Mouse (Mus musculus): ENCODE results near the gene Rabl2.

Gene Rabl2

DNA sequence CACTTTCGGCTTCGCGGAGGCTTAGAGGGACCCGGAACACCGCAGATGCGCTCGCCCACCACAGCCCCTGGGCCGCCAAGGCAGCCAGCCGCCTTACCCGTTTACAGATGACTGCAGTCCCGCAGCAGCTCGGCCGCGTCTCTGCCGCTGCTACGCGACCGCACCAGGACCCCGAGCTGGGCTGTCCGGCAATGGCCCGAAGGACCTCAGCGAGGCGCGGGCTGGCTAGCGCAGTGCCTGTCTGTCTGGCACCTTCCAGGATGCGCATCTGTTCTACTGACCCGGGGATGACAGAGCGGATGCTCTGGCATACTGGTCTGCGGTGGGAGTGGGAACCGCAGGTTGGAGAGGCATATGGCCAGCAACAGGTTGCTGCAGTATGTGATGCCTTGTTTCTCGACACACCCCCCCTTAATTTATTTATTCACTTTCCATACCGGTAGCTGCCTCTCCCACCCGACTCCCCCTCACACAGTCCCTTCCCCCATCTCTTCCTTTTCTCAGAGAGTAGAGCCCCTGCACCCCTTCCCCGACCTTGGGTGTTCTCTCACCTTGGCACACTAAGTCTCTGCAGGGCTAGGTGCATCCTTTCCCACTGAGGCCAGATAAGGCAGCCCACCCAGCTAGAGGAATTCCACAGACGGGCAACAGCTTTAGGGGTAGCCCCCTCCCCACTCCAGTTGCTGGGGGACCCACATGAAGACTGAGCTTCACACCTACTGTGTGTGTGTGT, at the start of gene Rabl2:
TSS of gene Rabl2 (minus strand) at position 201 of the 733 bp plus-strand sequence.
- peak; percentile 88 for DNase-seq

DNA sequence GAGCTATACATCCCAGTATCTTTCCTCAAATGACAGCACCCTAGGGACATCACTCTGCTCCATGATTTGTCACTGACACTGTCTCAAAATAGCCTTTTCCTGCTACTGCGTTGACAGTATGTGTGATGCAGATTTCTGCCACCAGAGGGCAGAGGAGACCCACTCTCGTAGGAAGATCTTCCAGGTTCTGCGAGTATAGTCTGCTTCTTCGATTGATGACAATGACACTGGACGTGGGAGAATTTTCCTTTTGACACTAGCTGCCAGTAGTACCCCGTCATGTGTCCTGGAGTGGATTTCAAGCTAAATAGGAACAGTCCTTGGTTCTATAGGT, 31.9 kb upstream of the Rabl2 start:
- DNase-seq = peak; percentile 78

DNA sequence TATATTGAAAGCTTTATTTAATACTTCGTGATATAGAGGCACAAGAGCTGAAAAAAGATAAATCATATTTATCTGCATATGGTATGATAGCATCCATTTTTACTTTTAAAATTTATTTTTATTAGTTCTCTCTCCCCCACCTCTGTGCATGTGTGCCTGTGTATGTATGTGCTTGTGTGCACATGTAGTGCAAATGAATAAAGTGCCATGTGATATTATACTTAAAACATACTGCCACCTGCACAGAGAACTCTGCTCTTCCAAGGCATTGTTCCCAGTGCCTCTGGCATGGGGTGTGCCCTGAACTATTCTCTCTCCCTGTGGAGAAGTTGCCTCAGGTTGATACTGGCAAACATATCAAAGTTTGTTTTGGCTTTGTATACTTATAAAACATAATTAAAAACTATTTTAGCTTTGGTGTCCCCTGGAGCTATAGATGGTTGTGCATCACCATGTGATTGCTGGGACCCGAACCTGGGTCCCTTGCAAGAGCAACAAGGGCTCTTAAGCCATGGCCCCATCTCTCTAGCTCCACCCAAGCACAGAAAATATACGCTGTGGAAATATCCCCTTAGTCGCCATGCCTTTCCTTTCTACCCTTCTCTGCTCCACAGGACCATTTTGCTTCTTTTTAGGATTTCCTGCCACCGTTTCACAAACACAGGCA, 31.4 kb upstream of the Rabl2 start:
- DNase-seq = no peak

DNA sequence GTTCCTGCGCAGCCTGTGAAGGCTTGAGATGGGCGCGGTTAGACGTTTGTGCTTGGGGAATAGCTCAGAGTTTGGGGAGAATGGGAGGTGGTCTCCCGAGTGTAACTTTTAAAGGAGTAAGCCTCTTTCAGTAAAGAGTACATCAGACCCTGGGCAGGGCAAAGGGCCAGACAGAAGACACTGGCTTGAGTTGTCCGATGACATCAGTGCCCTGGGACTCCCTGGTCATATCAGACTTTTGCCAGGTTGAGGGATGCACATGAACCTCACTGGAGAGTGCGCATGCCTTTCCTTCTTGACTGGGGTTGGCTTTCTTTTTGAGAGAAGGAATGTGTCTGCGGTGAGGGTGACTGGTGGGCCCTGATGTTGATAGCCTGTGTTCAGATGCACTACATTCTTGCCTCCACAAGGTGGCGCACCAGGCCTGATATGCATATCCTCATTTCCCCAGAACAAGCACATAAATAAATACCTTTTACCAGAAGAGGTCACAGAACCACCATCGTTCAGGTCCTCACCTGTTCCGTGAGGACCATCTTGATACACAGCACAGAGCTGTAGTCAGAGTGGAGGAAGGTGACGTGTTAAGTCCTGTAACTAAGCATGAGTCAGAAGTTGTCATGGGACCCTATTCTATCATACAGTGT, 30.7 kb upstream of the Rabl2 start:
- peak; percentile 7 for DNase-seq

GRCm38 (mm10) chr15:89607888-89608287, 16.2 kb upstream of the Rabl2 start:
- no peak for DNase-seq

GRCm38 (mm10) chr15:89607480-89607879, 15.8 kb upstream of the Rabl2 start:
- no peak for DNase-seq

GRCm38 (mm10) chr15:89605822-89606570, 14.3 kb upstream of the Rabl2 start:
- DNase-seq = no peak

GRCm38 (mm10) chr15:89592548-89592947, 825 bp upstream of the Rabl2 start:
- no peak for DNase-seq

DNA sequence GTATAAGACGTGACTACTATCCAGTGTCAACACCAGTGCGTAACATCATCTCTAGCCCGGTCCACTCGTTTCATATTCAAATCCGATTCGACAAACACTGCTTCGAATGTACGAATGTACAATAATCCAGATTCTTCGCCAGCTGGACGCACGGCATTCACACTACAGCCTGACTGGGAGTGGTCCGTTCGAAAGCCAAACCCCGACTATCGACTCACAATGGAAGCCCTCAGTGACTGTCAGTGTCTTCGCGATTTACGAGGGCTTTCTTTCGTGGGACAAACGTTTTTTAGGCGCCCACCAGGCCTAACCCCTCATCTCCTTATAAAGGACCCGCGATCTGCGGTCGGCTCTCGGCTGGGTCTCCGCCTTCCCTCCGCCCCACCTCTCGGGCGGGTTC, 406 bp downstream of the Rabl2 start:
- peak; percentile 4 for DNase-seq

DNA sequence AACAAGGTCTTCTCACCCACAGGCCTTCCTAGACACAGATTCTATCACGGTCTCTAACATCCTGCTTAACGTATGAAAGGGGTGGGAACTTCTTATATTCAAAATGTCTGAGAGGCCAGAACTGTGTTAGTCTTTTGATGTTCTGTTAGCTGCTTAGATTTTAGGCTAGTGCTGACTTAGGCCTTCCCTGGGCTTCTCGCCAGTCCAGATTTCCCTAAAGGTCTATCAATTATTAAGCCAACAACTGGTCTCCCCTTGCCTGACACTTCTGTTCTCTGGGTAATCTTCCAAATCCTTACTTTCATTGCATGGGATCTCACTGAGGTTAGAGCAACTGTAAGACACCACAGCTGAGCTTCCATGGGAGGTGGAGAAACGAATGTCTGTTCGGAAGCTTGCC, 2.6 kb downstream of the Rabl2 start:
- DNase-seq = no peak

DNA sequence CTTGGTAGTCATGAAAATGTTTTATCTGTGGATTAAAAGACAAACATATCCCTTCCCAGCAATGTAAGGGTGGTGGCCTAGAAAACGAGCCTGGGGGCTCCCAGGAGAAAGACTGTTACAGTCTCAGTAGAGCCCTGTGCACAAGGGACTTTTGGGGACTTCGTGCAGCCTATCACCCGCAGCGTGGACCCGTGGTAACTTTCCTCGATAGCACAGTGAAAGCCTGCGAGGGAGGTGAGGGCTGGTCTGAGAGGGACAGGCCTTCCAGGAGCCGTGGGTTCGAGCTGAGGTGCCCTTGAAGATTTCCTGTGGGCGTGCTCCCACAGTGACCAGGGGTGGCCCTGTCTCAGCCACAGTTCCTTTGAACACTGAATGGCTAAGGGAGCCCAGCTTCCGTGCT, 6.1 kb downstream of the Rabl2 start:
- no peak for DNase-seq

DNA sequence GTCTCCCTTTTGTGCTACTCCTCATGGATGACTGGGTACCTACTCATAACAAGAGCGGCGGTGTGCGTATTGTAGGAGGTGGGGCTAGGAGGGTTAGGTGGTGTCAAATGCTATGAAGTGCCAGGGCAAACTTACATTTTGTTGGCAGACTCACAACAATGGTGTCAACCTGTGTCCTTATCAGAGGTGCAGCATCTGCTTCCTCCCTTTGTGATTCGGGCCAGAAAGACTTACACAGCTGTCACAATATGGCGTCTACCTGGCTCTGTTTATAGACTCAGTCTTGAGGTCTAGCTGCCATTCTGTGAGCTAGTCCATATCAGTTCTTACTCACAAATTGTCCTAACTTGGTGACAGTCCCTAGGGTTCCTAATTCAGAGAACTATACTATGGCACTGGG, 6.6 kb downstream of the Rabl2 start:
- DNase-seq = no peak

GRCm38 (mm10) chr15:89582494-89582893, 9.2 kb downstream of the Rabl2 start:
- no peak for DNase-seq

GRCm38 (mm10) chr15:89572147-89572546, 19.6 kb downstream of the Rabl2 start:
- DNase-seq = no peak

DNA sequence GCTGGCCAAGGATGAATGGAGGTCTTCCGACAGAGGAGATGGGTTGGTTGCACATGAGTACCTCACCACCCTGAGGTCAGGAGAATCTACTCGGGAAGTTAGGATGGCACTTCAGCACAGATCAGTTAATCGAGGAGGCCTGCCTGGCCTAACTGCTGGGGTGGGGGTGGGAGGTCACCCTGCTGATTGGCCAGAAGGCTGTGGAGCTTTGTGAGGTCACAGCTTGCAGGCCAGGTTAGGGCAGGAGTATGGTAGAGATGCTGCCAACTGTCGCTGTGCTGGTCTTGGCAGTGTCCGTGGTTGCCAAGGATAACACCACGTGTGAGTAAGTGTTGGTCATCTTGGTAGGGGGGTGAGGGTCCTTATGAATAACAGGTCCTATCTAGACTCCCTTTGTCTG, 23.6 kb downstream of the Rabl2 start, which contains the start of gene Acr:
TSS of gene Acr (plus strand) at position 213 of the 400 bp plus-strand sequence.
- DNase-seq = no peak

GRCm38 (mm10) chr15:89559202-89559731, 32.5 kb downstream of the Rabl2 start:
- no peak for DNase-seq

- DNase-seq = no peak
Measured at GRCm38 (mm10) chr15:89557996-89558390, 33.7 kb downstream of the Rabl2 start.

DNA sequence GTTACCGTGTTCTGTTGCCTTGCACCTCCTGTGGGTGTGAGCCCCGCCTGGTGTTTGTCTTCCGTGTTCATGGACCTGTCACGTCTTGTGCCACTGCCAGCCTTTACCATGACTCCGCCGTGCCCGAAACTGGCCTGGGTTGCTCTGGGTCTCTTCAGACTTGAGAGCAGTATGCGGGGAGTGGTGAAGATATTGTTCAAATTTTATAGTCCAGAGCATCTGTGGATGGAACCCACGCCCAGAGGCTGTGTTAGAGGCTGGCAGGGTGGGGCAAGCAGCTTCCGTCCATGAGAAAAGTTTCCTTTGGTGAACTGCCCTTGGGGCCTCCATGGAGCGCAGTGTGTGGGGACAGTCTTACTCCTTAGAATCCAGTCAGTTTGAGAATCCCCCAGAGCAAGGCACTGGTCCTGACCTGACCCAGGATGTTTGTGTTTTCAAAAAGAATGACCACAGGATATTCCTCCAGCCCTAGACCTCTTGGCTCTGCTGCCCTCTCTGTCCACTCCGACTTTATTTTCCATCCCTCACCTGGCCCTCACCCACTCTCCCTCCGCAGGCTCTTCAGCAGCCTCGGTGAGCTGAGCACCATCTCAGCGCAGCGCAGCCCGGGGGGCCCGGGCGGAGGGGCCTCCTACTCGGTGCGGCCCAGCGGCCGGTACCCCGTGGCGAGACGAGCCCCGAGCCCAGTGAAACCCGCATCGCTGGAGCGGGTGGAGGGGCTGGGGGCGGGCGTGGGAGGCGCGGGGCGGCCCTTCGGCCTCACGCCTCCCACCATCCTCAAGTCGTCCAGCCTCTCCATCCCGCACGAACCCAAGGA, 34.3 kb downstream of the Rabl2 start:
- no peak for DNase-seq

- no peak for DNase-seq
Measured at GRCm38 (mm10) chr15:89556401-89557178, 35.1 kb downstream of the Rabl2 start.

DNA sequence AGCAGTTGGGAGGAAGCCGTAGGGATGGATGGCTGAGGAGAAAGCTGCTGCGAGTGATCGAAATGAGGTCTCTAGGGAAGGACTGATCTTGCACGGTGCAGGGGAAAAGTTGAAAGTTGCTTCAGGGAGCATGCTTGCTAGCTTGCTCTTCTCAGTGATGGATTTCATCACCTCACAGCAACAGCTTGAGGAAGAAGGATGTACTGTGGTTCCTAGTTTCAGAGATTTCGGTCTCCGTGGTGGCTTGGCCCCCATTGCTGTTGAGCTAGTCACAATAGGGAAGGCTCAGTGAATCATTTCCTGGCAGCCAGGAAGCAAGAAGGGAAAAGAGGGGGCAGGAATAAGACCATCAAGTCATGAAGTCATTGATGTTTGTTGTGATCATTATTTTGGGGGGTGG, 36.1 kb downstream of the Rabl2 start:
- DNase-seq = no peak

DNA sequence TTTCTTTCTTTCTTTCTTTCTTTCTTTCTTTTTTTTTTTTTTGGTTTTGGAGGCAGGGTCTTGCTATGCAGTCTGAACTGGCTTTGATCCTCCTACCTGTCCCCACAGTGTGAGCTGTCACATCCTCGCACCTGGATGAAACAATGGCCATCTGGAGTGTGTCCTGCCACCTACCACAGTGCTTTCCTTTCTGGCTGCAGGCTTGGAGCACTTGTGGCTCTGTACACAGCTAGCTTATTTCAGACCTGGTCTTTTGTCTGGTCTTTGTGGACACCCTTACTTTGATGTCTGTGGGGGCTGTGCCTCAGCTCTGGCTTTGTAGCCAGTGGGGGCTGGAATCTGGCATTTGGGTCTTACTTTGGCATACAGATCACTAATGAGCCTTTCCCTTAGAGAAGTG, 40.0 kb downstream of the Rabl2 start:
- no peak for DNase-seq

Data from lung, postnatal 14 days (tissue).